Mouse (Mus musculus): ENCODE measurements around the gene Rhob.
"Not testable (repeated sequence)": the region's sequence is repeated elsewhere in the genome, so short reads cannot be mapped to it uniquely, and the experiment has no call there.

The Rhob gene

GRCm38 (mm10) chr12:8482169-8482568 is 17.6 kb downstream of the Rhob start:
- DNase-seq (ENCODE audit: inconsistent age in 2 of 2, low spot score in 1 of 2) = no peak

DNA sequence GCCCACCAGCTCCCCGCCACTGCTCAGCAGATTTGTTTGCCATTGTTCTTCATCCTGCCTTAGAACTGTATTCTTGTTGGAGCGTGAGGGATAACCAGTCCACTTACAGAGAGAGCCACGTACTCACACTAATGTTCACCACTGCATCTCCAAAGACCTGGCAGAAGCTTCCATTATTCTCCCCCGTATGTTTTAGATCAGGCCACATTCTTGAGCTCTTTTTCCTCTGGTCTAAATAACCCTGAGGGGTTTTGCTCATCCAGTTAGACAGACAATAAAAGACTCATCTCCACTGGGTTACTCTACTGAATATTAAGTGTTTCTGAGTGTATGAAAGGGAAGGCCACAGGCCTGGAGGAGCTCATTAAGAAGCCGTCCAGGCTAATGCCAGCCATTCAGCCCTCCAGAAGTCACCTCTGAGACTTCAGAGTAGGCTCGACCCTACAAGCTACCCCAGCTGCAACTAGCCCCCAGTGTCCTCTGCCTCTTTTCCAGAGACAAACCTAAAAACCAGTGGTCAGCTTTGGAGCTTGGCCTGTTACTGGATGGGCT is 24.9 kb downstream of the Rhob start:
- no peak for DNase-seq (ENCODE audit: inconsistent age in 2 of 2, low spot score in 1 of 2)

GRCm38 (mm10) chr12:8472591-8473358 is 27.0 kb downstream of the Rhob start:
- DNase-seq (ENCODE audit: inconsistent age in 2 of 2, low spot score in 1 of 2) = peak in 1 of 2 experiments; percentile 75

DNA sequence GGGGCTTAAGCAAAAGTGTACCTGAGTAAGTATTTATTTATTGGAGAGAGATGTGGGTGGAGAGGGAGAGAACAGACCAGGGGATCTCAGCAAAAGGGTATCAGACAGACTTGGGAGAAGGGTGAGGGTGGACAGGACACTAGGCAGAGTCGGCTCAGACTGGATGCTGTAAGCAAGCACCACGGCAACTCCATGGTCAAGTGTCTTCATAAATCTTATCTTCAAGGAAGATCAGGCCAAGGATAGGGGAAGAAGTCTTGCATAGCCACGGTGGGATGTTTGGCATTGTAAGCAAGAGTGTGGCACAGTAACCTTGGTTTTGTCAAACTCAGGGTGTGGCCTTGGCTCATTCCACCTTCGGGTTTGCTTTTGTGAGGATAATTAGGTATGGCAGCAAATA is 27.8 kb downstream of the Rhob start:
- DNase-seq (ENCODE audit: inconsistent age in 2 of 2, low spot score in 1 of 2) = peak in 1 of 2 experiments; percentile 66

GRCm38 (mm10) chr12:8470962-8471361 is 28.8 kb downstream of the Rhob start:
- DNase-seq (ENCODE audit: inconsistent age in 2 of 2, low spot score in 1 of 2) = no peak

DNA sequence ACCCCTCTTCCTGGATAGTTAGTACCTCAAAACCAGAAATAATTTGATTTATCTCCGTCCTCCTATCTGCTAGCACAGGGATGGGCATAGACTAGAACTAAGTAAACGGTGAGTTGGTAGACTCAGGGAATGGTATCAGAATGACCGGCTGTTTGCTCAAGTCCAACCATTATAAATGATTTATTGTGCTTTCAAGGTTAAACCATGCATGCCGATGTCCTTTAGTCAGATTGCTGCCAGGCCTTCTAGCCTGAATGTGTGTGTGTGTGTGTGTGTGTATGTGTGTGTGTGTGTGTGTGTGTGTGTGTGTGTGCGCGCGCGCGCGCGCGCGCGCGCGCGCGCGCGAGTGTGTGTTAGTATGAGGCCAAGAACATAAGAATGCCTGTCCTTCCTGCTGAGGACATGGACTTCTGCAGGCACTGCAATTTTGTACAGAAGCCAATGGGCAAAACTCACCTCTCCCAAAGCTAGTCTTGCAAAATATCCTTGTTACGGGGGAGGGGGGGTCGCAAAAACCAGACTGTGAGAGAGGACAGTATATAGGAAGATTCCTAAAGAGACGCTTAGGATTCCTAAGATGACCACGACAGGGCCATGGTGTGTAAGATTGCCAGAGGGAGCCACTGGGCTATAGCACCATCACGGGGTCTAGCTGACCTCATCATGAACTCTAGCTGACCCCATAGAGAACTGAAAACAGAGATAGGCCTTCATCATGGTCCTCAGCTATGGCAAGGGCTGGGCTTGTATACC is 29.9 kb downstream of the Rhob start:
- peak; percentile 59 to 86 for DNase-seq (ENCODE audit: inconsistent age in 2 of 2, low spot score in 1 of 2)

GRCm38 (mm10) chr12:8468221-8468865 is 31.5 kb downstream of the Rhob start:
- peak in 1 of 2 experiments; percentile 77 for DNase-seq (ENCODE audit: inconsistent age in 2 of 2, low spot score in 1 of 2)

DNA sequence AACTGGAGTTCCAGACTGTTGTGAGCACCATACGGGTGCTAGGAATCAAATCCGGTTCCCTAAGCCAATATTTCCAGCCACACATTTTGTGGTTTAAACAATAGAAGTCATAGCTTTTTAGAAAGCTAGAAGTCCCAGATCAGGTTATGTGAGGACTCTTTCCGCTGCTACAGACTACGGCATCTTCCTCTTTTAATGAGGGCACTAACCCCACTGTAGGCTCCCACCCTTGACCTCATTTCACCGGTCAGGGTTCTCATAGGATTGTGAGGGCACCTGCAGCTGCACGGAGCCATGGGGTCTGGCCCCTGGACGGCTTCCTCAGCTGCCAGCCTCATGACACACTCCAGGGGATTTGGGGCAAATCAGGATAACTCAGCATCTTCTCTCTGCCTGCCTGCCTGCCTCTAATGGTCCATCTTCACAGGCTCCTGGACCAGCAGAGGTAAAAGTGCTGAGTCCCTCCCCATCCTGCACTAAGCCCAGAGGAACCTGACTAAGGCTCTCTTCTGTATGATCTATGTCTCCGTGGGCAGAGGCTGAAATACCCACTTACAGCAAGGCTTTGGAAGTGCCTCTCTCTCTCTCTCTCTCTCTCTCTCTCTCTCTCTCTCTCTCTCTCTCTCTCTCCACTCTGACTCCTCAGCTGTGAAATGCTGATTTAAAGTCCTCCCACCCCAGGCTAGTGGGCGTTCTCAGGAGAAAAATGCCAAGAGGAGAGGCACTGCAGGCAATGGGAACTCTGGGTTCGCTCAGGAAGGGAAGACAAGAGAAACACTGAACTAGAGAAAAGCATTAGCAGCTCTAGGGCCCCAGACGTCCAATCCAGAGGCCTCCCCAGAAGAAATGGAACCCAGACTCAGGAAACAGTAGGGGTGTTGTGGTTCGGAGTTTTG is 32.5 kb downstream of the Rhob start:
- peak in 1 of 2 experiments; percentile 57 for DNase-seq (ENCODE audit: inconsistent age in 2 of 2, low spot score in 1 of 2)

GRCm38 (mm10) chr12:8465680-8466079 is 34.1 kb downstream of the Rhob start:
- no peak for DNase-seq (ENCODE audit: inconsistent age in 2 of 2, low spot score in 1 of 2)

DNA sequence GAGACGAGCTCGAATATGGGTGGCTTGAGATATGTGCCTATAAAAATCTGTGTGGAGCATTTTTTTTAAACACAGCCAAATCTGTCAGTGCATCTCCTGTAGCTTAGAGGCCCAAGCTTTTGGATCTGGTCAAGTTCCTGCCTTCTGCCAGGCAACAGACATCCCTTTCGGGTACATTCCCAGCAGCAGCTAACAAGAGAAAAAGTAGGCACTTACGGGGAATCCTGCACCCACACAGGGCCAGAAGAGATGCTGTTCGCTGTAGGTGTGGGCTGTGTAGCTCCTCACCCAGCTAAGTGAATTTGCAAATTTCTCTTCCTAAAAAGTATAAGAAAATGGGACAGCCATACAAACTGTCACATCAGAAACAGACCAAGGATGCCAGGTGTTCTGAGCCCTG is 34.8 kb downstream of the Rhob start:
- DNase-seq (ENCODE audit: inconsistent age in 2 of 2, low spot score in 1 of 2) = no peak

- DNase-seq (ENCODE audit: inconsistent age in 2 of 2, low spot score in 1 of 2) = peak; percentile 64 to 85
These were observed 36.1 kb downstream of the Rhob start for GRCm38 (mm10) chr12:8463599-8464160.

DNA sequence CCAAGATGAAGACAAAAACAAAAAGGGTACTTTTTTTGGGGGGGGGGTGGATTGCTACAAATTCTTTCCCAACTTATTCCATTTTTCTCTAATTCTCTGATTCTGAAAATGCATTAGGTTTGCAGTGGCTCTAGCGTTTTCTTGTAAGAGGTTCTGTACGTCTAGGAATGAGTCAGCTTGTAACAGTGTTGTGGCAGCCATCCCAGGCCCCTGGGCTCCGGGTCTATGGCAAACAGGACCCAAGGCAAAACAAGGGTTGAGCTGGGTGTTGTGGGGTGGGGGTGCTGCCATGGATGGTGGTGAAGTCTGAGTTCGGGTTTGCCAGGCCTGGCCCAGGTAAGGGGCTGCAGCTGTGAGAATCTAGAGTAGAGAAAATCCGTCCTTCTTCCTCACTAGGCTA is 37.3 kb downstream of the Rhob start:
- DNase-seq (ENCODE audit: inconsistent age in 2 of 2, low spot score in 1 of 2) = no peak

- not testable (repeated sequence) for DNase-seq (ENCODE audit: inconsistent age in 2 of 2, low spot score in 1 of 2)
These were observed 38.2 kb downstream of the Rhob start for GRCm38 (mm10) chr12:8461575-8461974.

DNA sequence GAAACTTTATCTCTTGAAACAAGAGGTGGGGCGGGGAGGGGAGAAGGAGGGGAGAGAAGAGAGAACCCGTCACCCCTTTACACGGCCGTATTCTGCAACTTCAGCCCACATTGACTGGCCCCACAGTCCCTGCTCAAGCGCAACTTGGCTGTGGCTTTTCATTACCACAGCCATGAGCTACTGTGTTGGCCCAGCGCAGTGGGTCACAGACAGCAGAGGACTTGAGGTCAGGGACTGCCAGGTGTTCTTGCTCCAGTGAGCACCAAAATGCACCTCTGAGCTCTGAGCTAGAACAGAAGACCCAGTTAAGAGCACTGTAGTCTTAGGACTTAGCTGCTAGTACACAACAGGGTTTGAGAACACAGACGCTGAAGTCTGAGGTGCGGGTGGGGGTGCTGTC is 41.4 kb downstream of the Rhob start:
- DNase-seq (ENCODE audit: inconsistent age in 2 of 2, low spot score in 1 of 2) = no peak

- DNase-seq (ENCODE audit: inconsistent age in 2 of 2, low spot score in 1 of 2) = no peak
These were observed 42.8 kb downstream of the Rhob start for GRCm38 (mm10) chr12:8457052-8457451.

GRCm38 (mm10) chr12:8455046-8455445 is 44.8 kb downstream of the Rhob start:
- DNase-seq (ENCODE audit: inconsistent age in 2 of 2, low spot score in 1 of 2) = no peak

GRCm38 (mm10) chr12:8454487-8454886 is 45.3 kb downstream of the Rhob start:
- peak; percentile 56 to 90 for DNase-seq (ENCODE audit: inconsistent age in 2 of 2, low spot score in 1 of 2)

GRCm38 (mm10) chr12:8452766-8453621 is 46.8 kb downstream of the Rhob start:
- DNase-seq (ENCODE audit: inconsistent age in 2 of 2, low spot score in 1 of 2) = peak in 1 of 2 experiments; percentile 77
